Mouse (Mus musculus): ENCODE data around the gene Lsm11. TPM values are rescaled to one million over a fixed set of nuclear protein-coding genes. Genes with fewer than 3 reads are reported as not detected.

The Lsm11 gene
- 10.6 and 12.0 TPM in 2 replicates for polyA plus RNA-seq (2014; fragmentation: Nextera tagmentation; extraction: Ambion mirVana)

- WGBS = under 1% methylated on average over 51 of the region's 55 CpGs
- Histone ChIP-seq H3K36me3 (ENCODE audit: control insufficient read depth, insufficient read depth, low read length) (no peaks in the 10 kb centered on the region), H3K9ac (ENCODE audit: low read depth, low read length) (peak within 1 kb of the TSS; percentile 87), H3K27ac (ENCODE audit: low read depth, low read length) (peak within 1 kb of the TSS; percentile 60), H3K9me3 (ENCODE audit: control insufficient read depth, low read length) (no peaks in the 10 kb centered on the region), H3K27me3 (ENCODE audit: control insufficient read depth, insufficient read depth, low read length) (no peaks in the 10 kb centered on the region), H3K4me2 (replicated peaks; ENCODE audit: low read depth, low read length) (peak within 1 kb of the TSS; percentile 90), H3K4me3 (ENCODE audit: low read depth, low read length) (peak within 1 kb of the TSS; percentile 83), H3K4me1 (replicated peaks; ENCODE audit: control insufficient read depth, insufficient read depth, low read length) (no peaks in the 10 kb centered on the region; the same call in 1 of the 2 replicates)
- peak; percentile 92 for ATAC-seq (ENCODE audit: low FRiP score)
- DNase-seq (ENCODE audit: low spot score) = peak; percentile 99
These were observed at the start of gene Lsm11 for GRCm38 (mm10) chr11:45944643-45945156. Gene Lsm11 (minus strand): TSS chr11:45944935.

- Histone ChIP-seq H3K4me3 (ENCODE audit: low read depth, low read length) (0 out of 2 replicates have a peak overlapping the region, but pooled peaks have one; percentile 10), H3K36me3 (ENCODE audit: control insufficient read depth, insufficient read depth, low read length) (no peaks in the 10 kb centered on the region), H3K4me1 (replicated peaks; ENCODE audit: control insufficient read depth, insufficient read depth, low read length) (no peaks in the 10 kb centered on the region), H3K9me3 (ENCODE audit: control insufficient read depth, low read length) (no peaks in the 10 kb centered on the region), H3K4me2 (replicated peaks; ENCODE audit: low read depth, low read length) (peak overlapping the region; percentile 35), H3K9ac (ENCODE audit: low read depth, low read length) (no peak overlapping the region), H3K27ac (ENCODE audit: low read depth, low read length) (no peak overlapping the region), H3K27me3 (ENCODE audit: control insufficient read depth, insufficient read depth, low read length) (no peaks in the 10 kb centered on the region)
- ATAC-seq (ENCODE audit: low FRiP score) = no peak
- DNase-seq (ENCODE audit: low spot score) = peak; percentile 6
- 51% methylated on average over 13 of the region's 13 CpGs for WGBS
These were observed 47.4 kb upstream of the Lsm11 start for GRCm38 (mm10) chr11:45992087-45992486.

- peak; percentile 47 for DNase-seq (ENCODE audit: low spot score)
These were observed 46.9 kb upstream of the Lsm11 start for GRCm38 (mm10) chr11:45991604-45992003.

GRCm38 (mm10) chr11:45980893-45981253 is 36.1 kb upstream of the Lsm11 start:
- Histone ChIP-seq H3K4me3 (ENCODE audit: low read depth, low read length) (peak overlapping the region; percentile 54), H3K27me3 (ENCODE audit: control insufficient read depth, insufficient read depth, low read length) (peaks cover 4% of the 10 kb centered on the region; the same call in 1 of the 2 replicates), H3K9me3 (ENCODE audit: control insufficient read depth, low read length) (no peaks in the 10 kb centered on the region), H3K4me1 (replicated peaks; ENCODE audit: control insufficient read depth, insufficient read depth, low read length) (no peaks in the 10 kb centered on the region), H3K36me3 (ENCODE audit: control insufficient read depth, insufficient read depth, low read length) (no peaks in the 10 kb centered on the region), H3K27ac (ENCODE audit: low read depth, low read length) (peak overlapping the region; percentile 62), H3K4me2 (replicated peaks; ENCODE audit: low read depth, low read length) (peak overlapping the region; percentile 76), H3K9ac (ENCODE audit: low read depth, low read length) (peak overlapping the region; percentile 76)
- WGBS = 45% methylated on average over 19 of the region's 19 CpGs
- ATAC-seq (ENCODE audit: low FRiP score) (peak; percentile 33; the same call in 1 of the 2 replicates), DNase-seq (ENCODE audit: low spot score) (no peak)

More at GRCm38 (mm10) chr11:45991604-45992003, 46.9 kb upstream of the Lsm11 start:
- H3K9ac ChIP-seq (ENCODE audit: low read depth, low read length) = no peak overlapping the region
- 0 out of 2 replicates have a peak, but pooled peaks have one; percentile 38 for ATAC-seq (ENCODE audit: low FRiP score)
- H3K4me1 ChIP-seq (replicated peaks; ENCODE audit: control insufficient read depth, insufficient read depth, low read length) = no peaks in the 10 kb centered on the region
- H3K27ac ChIP-seq (ENCODE audit: low read depth, low read length) = no peak overlapping the region
- no peaks in the 10 kb centered on the region for H3K27me3 ChIP-seq (ENCODE audit: control insufficient read depth, insufficient read depth, low read length)
- peak overlapping the region; percentile 35 for H3K4me2 ChIP-seq (replicated peaks; ENCODE audit: low read depth, low read length)
- peak overlapping the region; percentile 10; the same call in 1 of the 2 replicates for H3K4me3 ChIP-seq (ENCODE audit: low read depth, low read length)
- H3K36me3 ChIP-seq (ENCODE audit: control insufficient read depth, insufficient read depth, low read length) = no peaks in the 10 kb centered on the region
- WGBS = 8% methylated on average over 16 of the region's 16 CpGs
- no peaks in the 10 kb centered on the region for H3K9me3 ChIP-seq (ENCODE audit: control insufficient read depth, low read length)

- Histone ChIP-seq H3K9me3 (ENCODE audit: control insufficient read depth, low read length) (no peaks in the 10 kb centered on the region), H3K27me3 (ENCODE audit: control insufficient read depth, insufficient read depth, low read length) (peaks cover 4% of the 10 kb centered on the region; the same call in 1 of the 2 replicates), H3K4me1 (replicated peaks; ENCODE audit: control insufficient read depth, insufficient read depth, low read length) (no peaks in the 10 kb centered on the region), H3K27ac (ENCODE audit: low read depth, low read length) (peak within 1 kb of the TSS; percentile 62), H3K4me3 (ENCODE audit: low read depth, low read length) (peak within 1 kb of the TSS; percentile 54), H3K36me3 (ENCODE audit: control insufficient read depth, insufficient read depth, low read length) (no peaks in the 10 kb centered on the region), H3K9ac (ENCODE audit: low read depth, low read length) (peak within 1 kb of the TSS; percentile 76), H3K4me2 (replicated peaks; ENCODE audit: low read depth, low read length) (peak within 1 kb of the TSS; percentile 76)
- WGBS = 9% methylated on average over 70 of the region's 115 CpGs
- ATAC-seq (ENCODE audit: low FRiP score) = peak; percentile 98
- DNase-seq (ENCODE audit: low spot score) = peak; percentile 82
These were observed 35.5 kb upstream of the Lsm11 start, which contains the start of gene Sox30 for GRCm38 (mm10) chr11:45979946-45980892. Gene Sox30 (plus strand): TSS chr11:45980310.

GRCm38 (mm10) chr11:45976061-45976460 is 31.3 kb upstream of the Lsm11 start:
- DNase-seq (ENCODE audit: low spot score) = no peak
- no peak overlapping the region for H3K9ac ChIP-seq (ENCODE audit: low read depth, low read length)
- WGBS = 79% methylated on average over 3 of the region's 3 CpGs
- H3K4me1 ChIP-seq (replicated peaks; ENCODE audit: control insufficient read depth, insufficient read depth, low read length) = no peaks in the 10 kb centered on the region
- H3K9me3 ChIP-seq (ENCODE audit: control insufficient read depth, low read length) = no peaks in the 10 kb centered on the region
- ATAC-seq (ENCODE audit: low FRiP score) = no peak
- peaks cover 2% of the 10 kb centered on the region; the same call in 1 of the 2 replicates for H3K27me3 ChIP-seq (ENCODE audit: control insufficient read depth, insufficient read depth, low read length)
- H3K36me3 ChIP-seq (ENCODE audit: control insufficient read depth, insufficient read depth, low read length) = no peaks in the 10 kb centered on the region
- no peak overlapping the region for H3K4me3 ChIP-seq (ENCODE audit: low read depth, low read length)
- no peak overlapping the region for H3K4me2 ChIP-seq (replicated peaks; ENCODE audit: low read depth, low read length)
- no peak overlapping the region for H3K27ac ChIP-seq (ENCODE audit: low read depth, low read length)

GRCm38 (mm10) chr11:45974466-45974865 is 29.7 kb upstream of the Lsm11 start:
- H3K4me2 ChIP-seq (replicated peaks; ENCODE audit: low read depth, low read length) = no peak overlapping the region
- no peak overlapping the region for H3K4me3 ChIP-seq (ENCODE audit: low read depth, low read length)
- 88% methylated on average over 8 of the region's 8 CpGs for WGBS
- no peaks in the 10 kb centered on the region for H3K4me1 ChIP-seq (replicated peaks; ENCODE audit: control insufficient read depth, insufficient read depth, low read length)
- H3K27ac ChIP-seq (ENCODE audit: low read depth, low read length) = no peak overlapping the region
- no peaks in the 10 kb centered on the region for H3K9me3 ChIP-seq (ENCODE audit: control insufficient read depth, low read length)
- no peaks in the 10 kb centered on the region for H3K36me3 ChIP-seq (ENCODE audit: control insufficient read depth, insufficient read depth, low read length)
- DNase-seq (ENCODE audit: low spot score) = no peak
- H3K9ac ChIP-seq (ENCODE audit: low read depth, low read length) = no peak overlapping the region
- no peaks in the 10 kb centered on the region; the same call in 1 of the 2 replicates for H3K27me3 ChIP-seq (ENCODE audit: control insufficient read depth, insufficient read depth, low read length)
- ATAC-seq (ENCODE audit: low FRiP score) = no peak

- H3K4me3 ChIP-seq (ENCODE audit: low read depth, low read length) = no peak overlapping the region
- 90% methylated on average over 5 of the region's 5 CpGs for WGBS
- no peak for DNase-seq (ENCODE audit: low spot score)
These were observed 28.9 kb upstream of the Lsm11 start for GRCm38 (mm10) chr11:45973635-45974034.

More at GRCm38 (mm10) chr11:45973635-45974034, 28.9 kb upstream of the Lsm11 start:
- Histone ChIP-seq H3K36me3 (ENCODE audit: control insufficient read depth, insufficient read depth, low read length) (no peaks in the 10 kb centered on the region), H3K4me2 (replicated peaks; ENCODE audit: low read depth, low read length) (no peak overlapping the region), H3K27ac (ENCODE audit: low read depth, low read length) (no peak overlapping the region), H3K9me3 (ENCODE audit: control insufficient read depth, low read length) (no peaks in the 10 kb centered on the region), H3K9ac (ENCODE audit: low read depth, low read length) (no peak overlapping the region), H3K4me1 (replicated peaks; ENCODE audit: control insufficient read depth, insufficient read depth, low read length) (no peaks in the 10 kb centered on the region), H3K27me3 (ENCODE audit: control insufficient read depth, insufficient read depth, low read length) (no peaks in the 10 kb centered on the region)
- ATAC-seq (ENCODE audit: low FRiP score) = no peak
